Mouse (Mus musculus) bone marrow, adult 2 months (tissue): Measurements from ENCODE around the gene Msantd2. TPM values are rescaled to one million over a fixed set of nuclear protein-coding genes. Genes with fewer than 3 reads are reported as not detected.

ENCODE experiments used
- H3K27ac ChIP-seq: fragments of 200-500 bp; 2 replicates; pipeline ENCODE4 v1.5.1; 2012; ENCODE audit warnings: low read depth, mild to moderate bottlenecking, control low read depth, inconsistent platforms, low read length; ENCODE audit not compliant: control insufficient read depth, poor library complexity, insufficient read depth
- H3K4me1 ChIP-seq: fragments of 200-500 bp; 2 replicates; pipeline ENCODE4 v1.6.1; 2011; ENCODE audit warnings: low read length; ENCODE audit not compliant: control insufficient read depth, insufficient read depth
- H3K4me3 ChIP-seq: fragments of 200-500 bp; replicated peaks from 2 replicates; pipeline ENCODE3; 2011; ENCODE audit warnings: mild to moderate bottlenecking, low read depth, low read length, control low read depth; ENCODE audit not compliant: control insufficient read depth
- CTCF ChIP-seq: fragments of 200-500 bp; IDR thresholded peaks from 2 replicates; pipeline ENCODE4 v1.5.1; 2011; ENCODE audit warnings: low read length, control low read depth; ENCODE audit not compliant: control insufficient read depth, insufficient read depth
- POLR2A ChIP-seq: fragments of 200-500 bp; IDR thresholded peaks from 2 replicates; pipeline ENCODE4 v1.6.1; 2011; ENCODE audit warnings: low read depth, mild to moderate bottlenecking, control low read depth, low read length, borderline replicate concordance; ENCODE audit not compliant: control insufficient read depth
- WGBS: fragments of 180-500 bp; shearing (Covaris S2); methylation state at CpG from one replicate; pipeline ENCODE4 v1.1.7; 2018; 5-methylcytosine and 5-hydroxymethylcytosine counted together
- polyA plus RNA-seq: library from polyadenylated mRNA; stranded (reverse); fragments of >200 nt; gene quantifications from 2 replicates; pipeline ENCODE4 v1.2.4, GENCODE M21; 2011; ENCODE audit warnings: low replicate concordance; ENCODE audit not compliant: missing spikeins, insufficient read depth, insufficient read length

Msantd2 gene
- polyA plus RNA-seq, 1 experiment = 29.1 TPM

DNA sequence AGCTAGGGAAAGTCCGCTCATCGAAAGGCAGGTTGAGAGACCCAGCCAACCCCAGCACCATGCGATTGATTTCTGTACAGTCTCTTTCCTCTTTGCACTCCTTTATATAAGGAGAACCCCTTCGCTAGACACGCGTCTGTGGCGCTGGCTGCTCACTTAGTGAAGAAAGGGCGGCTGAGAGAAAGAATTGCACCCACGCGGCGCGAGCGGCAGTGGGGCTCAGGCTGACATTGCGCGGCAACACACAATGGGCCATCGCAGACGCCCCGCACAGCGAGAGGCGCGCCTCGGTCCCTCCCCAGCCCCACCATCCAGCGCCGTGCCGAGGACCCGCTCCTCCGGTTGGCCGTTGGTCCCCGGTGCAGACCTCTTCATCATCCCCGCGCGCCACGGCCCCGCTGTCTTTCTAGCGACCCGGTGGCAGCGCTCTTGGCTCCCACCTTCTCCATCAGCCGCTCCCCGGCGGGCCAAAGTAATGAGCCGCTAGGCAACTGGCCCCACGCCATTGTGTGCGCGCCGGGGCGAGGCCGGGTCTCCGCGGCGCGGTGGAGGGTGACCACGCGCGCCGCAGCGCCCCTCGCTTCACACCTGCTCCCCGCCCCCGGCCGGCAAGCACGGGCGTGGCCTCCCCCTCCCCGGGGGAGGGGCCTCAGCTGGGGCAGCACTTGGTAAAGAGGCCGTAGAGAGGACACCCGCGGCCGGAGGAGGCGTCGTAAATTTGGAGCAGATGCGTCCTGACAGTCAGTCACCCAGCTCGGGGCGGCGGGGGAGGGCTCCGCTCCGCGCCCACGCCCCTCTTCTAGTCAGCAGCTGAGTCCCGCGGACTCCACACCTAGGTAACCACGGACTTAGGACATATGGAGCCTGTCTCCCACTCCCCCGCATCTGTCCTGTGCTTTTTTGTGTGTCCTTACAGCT is 28.8 kb upstream of the Msantd2 start:
- Histone ChIP-seq H3K4me3 (no peak overlapping the region), H3K4me1 (no peaks in the 10 kb centered on the region), H3K27ac (no peak overlapping the region)
- under 1% methylated on average over 80 of the region's 81 CpGs for WGBS
- TF ChIP-seq CTCF (no peak), POLR2A (no peak)

DNA sequence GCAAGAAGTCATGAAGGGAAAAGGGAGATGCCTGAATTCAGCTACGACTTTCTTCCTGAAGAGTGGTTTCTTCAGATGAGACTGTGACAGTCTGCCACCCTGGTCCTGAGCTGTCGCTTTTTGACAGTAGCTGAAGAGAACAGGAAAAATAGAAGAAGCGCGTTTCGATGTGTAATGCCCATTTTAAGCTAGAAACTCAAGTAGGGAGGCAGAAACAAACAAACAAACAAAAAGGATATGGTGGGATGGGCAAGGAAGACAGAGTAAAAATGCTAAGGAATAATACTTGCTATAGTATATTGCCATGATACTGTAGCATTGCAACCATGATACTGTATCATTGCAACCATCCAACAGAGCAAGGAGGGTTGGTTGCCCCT is 28.2 kb upstream of the Msantd2 start:
- no peak for TF ChIP-seq POLR2A
- TF ChIP-seq CTCF = no peak
- H3K4me3 ChIP-seq = no peak overlapping the region
- no peak overlapping the region for H3K27ac ChIP-seq
- 6% methylated on average over 5 of the region's 5 CpGs for WGBS
- no peaks in the 10 kb centered on the region for H3K4me1 ChIP-seq

GRCm38 (mm10) chr9:37461571-37461970 is 27.5 kb upstream of the Msantd2 start:
- TF ChIP-seq CTCF (no peak), POLR2A (no peak)
- no peaks in the 10 kb centered on the region for H3K4me1 ChIP-seq

DNA sequence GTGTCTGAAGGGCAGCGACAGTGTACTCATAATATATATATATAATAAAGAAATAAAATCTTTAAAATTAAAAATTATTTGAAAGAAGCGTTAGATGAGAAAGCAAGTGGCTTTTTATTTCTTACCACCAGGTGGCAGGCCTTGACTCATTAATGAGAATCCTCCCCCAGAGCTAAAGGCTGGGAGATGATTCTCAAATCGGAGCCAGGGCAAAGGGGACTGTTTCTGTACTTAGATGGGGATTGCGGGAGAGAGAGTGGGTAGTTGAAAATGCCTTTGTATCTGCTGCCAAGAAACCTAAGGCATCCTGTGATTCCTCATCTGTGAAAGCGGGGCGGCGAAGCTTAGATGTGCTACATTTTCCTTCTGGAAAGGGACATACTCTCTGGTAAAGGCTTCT is 26.4 kb upstream of the Msantd2 start:
- Histone ChIP-seq H3K27ac (no peak overlapping the region), H3K4me1 (no peaks in the 10 kb centered on the region), H3K4me3 (no peak overlapping the region)
- 30% methylated on average over 7 of the region's 7 CpGs for WGBS
- TF ChIP-seq POLR2A = no peak
- no peak for TF ChIP-seq CTCF

More at GRCm38 (mm10) chr9:37461571-37461970, 27.5 kb upstream of the Msantd2 start:
- 14% methylated on average over 3 of the region's 3 CpGs for WGBS
- Histone ChIP-seq H3K27ac (no peak overlapping the region), H3K4me3 (no peak overlapping the region)

- Histone ChIP-seq H3K27ac (no peak overlapping the region), H3K4me3 (no peak overlapping the region), H3K4me1 (no peaks in the 10 kb centered on the region)
- WGBS = 70% methylated on average over 3 of the region's 3 CpGs
- TF ChIP-seq POLR2A (no peak), CTCF (no peak)
Measured at GRCm38 (mm10) chr9:37473611-37474125, 15.5 kb upstream of the Msantd2 start.

DNA sequence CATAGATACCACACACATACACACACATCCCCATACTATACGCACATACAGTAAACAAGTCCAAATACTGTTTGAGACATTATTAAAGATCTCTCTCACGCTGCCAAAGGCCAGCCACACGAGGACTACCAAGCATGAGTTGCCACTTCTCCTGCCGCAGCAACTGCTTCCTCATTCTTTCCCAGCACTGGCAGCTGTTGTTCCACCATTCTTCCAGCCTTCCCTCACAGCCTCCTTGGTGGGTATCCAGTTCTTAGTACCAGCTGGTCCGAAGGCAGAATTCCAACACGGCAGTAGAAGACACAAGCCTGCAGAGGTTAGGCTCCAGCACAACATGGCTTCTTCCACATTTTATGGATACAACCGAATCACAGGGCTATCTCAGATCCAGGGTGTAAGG is 14.2 kb upstream of the Msantd2 start:
- WGBS = 52% methylated on average over 7 of the region's 7 CpGs
- TF ChIP-seq CTCF = no peak
- TF ChIP-seq POLR2A = no peak
- Histone ChIP-seq H3K4me3 (no peak overlapping the region), H3K27ac (no peak overlapping the region), H3K4me1 (no peaks in the 10 kb centered on the region)

DNA sequence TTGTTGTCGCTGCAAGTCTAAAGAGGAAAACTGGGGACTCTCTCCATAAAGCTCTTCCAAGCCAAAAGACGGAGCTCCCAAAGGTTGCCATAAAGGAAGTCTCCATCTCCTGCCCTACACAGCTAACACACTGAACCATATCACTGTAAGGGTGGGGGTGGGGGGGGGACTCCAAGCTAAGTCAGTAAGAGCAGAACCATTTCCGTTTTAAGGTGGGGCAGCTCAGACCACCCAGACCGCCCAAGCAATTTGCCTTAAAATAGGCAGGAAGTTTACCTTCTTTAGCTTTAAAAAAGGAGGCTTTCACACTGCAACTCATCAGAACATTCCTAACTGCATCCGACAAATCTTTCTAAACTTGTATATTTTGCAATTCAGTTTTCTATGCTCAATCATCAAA is 4.0 kb upstream of the Msantd2 start:
- no peak for TF ChIP-seq CTCF
- TF ChIP-seq POLR2A = no peak
- 87% methylated on average over 5 of the region's 5 CpGs for WGBS
- no peak overlapping the region for H3K27ac ChIP-seq
- H3K4me1 ChIP-seq = no peaks in the 10 kb centered on the region
- H3K4me3 ChIP-seq = no peak overlapping the region

GRCm38 (mm10) chr9:37488041-37488440 is 1.1 kb upstream of the Msantd2 start:
- no peaks in the 10 kb centered on the region for H3K4me1 ChIP-seq
- TF ChIP-seq CTCF (no peak), POLR2A (no peak)
- WGBS = 72% methylated on average over 4 of the region's 4 CpGs
- no peak overlapping the region for H3K4me3 ChIP-seq
- H3K27ac ChIP-seq = no peak overlapping the region
